Mouse (Mus musculus): ENCODE measurements at regions not wholly inside any gene's neighbourhood (a gene's known extent, or its start where the extent isn't known, plus 50 kb on each side); places are given as distances from the start of the nearest gene placed in this dataset.

DNA sequence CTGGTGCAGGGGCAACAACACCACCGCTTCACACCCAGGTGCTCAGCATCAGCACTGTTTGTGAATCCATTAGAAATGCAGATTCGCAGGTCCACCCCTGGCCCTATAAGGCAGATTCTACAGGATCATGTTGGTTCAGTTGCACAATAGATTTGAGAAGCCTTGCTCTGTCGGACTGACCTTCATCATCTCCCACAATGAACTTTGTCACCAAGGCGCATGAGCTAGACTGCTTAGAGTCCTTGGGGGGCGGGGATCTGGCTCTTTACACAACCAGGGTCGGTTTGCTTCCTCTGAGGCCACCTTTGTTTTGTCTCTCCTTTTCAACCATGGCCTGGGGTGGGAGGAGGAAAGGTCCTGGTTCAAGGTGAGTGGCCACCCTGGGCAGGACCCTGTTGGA is 209.7 kb downstream of the Igsf11 start:
- DNase-seq (ENCODE audit: low spot score in 2 of 2): no peak

DNA sequence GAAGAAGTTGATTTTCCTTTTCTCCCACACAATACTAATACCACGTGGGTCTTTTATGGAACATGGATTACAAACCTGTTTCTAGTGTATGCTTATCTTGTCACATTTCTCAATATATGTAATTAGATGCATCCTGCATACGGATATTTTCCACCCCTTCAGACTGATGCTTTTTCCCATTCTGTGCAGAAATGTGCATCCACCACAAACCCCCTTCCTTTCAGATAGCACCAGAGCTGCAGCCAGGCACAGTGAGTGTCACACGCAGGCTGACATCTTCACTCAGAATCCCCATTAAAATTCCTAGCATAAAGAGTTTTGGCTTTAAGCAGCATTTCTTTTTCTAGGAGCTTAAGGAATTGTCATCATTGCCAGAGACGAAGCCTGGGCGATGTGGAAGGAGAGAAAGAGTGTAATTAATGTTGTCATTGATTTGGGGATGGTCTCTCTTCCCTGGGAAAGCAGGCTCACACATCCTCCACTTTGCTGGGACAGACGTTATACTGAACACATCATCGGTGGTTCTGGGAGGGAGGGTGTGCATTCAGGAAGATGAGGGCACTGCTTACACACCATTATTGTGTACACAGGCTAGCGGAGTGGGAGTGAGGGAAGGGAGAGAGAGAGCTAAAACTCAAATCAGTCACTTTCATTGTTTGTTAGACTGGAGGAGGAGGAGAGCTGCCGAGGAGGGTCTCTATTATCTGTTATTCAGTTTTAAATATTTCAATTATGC is 211.1 kb downstream of the Igsf11 start:
- DNase-seq (ENCODE audit: low spot score in 2 of 2): no peak

DNA sequence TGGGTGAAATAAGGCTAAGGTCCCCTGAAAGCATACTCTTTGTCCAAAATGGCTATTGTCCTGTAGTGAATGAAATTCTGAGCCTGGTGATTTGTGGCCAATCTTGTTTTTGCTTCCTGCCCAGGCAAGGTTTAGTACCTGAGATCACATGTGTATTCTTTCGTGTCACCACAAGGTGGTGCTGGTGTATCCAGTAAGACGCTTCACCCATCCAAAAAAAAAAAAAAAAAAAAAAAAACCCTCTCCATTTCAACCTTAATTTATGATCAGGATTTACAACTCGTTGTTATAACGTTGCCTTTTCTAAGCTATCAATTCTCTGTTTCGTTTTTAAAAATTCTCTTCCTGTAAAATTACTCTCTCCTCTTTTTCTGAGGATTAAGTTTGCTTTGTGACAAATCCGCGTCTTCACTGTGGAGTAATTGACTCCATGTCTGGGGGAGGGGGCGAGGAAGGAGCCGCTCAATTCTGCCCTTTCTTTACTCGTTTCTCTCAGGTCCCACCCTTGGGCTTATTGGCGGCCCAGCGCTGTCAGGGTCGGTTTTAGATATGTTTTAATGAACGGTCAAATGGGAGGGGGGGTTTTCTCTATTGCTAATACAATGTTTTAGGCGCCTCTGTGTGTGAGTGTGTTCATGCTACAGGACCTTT is 217.0 kb downstream of the Igsf11 start:
- no peak for DNase-seq (ENCODE audit: low spot score in 2 of 2)

DNA sequence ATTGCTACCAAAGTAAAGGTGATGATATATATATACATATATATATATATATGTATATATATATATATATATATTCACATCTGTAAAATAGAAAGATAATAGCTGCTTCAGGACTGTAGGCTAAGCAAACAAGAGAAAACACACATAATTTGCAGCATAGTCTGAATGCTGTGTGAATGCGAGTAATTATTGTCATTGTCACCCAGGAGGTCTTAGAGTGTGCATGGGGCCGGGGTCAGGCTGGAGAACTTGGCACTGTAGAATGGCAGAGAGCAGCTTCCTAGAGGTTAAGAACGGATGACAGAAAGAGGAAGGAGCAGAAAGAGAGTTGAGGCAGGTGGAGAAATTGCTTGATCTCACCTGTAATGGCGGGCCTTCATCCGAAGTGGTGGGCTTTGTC is 217.6 kb downstream of the Igsf11 start:
- no peak for DNase-seq (ENCODE audit: low spot score in 2 of 2)

DNA sequence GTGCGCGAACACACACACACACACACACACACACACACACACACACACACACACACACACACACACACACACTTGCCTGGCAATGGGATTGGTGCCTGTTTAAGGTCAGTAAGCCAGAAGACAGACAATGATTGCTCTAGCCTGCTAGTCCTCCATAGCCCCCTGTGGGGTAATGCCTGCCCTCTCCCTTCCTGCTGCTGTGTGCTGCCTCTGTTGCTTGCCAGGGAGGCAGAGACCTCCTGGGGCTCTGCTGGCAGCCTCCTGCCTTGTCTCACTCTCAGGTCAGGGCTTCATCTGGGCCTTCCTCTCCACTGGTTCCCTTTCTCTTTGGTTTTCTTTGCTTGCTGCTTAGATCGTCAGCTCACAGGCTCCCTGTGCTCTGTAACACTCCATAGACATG is 225.6 kb downstream of the Igsf11 start:
- no peak for DNase-seq (ENCODE audit: low spot score in 2 of 2)

DNA sequence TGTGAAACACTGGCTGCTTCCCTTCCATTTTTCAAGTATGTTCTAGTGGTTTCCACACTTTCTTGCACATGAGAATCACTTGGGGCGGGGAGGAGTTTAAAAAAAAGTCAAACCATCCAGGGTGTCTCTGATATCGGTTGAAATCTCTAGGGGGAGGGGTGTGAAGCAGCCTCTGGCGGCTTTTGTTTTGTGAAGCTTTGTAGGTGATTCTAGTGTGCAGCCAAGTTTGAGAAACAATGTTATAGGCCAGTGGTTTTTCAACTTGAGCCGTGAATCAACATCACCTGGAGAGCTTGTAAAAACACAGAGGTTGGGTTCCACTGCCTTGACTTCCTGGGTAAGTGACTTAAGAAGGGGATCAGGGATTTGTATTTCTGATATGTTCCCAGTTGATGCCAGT is 227.3 kb downstream of the Igsf11 start:
- no peak for DNase-seq (ENCODE audit: low spot score in 2 of 2)

DNA sequence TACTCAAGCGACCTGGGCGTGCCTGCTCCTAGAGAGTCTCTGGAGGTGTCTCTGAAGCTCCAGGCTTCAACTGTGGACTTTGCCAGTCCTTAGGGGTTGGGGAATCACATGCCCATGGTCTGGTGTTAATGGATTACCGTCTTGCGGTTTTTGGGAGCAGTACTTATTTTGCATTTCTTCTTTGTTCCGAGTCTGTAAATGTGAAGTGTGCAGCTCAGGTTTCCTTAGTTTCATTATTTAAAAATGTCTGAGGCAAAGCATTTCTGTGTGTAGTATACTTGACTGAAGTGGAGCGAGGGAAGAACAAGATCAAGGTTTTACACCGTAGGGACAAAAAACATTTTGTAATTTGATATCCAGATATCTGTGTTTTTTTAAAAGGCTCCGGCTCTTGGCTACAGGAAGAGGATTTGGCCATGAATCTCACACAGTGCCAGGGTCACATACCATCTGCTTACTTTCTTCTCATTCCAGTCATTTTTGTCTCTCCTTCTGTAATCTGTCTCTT is 231.0 kb downstream of the Igsf11 start:
- no peak for DNase-seq (ENCODE audit: low spot score in 2 of 2)

DNA sequence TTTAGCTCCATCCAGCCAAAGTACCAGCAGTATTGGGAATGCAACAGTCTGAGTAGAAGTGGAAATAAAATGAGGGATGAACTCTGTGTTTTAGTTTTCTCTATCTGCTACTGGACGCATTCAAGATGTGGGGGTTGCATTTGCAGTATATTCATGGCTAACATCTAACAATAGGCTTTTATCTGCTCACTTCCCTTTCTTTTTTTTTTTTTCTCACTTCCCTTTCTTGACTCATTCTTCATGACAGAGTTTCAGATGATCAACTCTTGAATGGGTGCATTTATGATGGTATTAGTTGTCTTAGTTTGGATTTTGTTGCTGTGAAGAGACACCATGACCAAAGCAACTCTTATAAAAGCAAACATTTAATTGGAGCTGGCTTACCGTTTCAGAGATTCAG is 240.0 kb downstream of the Igsf11 start:
- no peak for DNase-seq (ENCODE audit: low spot score in 2 of 2)

DNA sequence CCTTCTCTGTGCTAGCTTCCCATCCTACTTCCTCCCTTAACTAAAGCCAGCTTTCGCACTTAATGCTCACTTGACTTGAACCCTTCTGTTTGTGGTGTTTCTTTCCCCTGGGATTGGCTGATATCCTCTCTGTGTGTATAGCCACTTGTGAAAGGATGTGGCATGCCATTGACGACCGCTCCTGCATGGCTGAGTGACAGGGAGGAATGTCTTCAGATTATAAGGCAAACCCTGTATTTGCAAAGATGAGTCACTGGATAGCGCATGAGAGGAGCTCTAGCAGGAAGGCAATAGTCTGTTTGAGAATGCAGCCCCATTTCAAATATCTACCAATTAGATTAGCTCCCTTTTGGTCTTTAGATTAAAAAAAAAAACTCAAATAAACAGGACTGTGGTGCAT is 243.3 kb downstream of the Igsf11 start:
- DNase-seq (ENCODE audit: low spot score in 2 of 2): no peak

DNA sequence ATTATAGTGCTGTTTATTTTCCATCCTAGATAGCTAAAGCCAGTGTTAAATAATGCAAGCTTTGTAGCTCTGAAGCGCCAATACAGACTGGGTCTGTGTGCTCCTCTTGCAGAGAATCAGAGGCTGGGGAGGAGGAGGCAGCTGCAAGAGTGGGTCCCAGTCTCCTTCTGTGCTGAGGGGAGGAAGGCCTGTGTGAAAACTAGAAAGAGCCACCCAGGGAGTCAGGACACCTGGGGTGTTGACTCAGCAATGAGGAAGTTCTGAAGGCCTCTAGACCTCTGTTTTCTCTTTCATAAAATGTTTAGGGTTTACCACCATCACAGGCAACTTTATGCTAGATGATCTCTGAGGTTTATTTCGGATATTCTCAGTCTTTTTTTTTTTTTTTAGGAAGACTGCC is 254.7 kb downstream of the Igsf11 start:
- no peak for DNase-seq (ENCODE audit: low spot score in 2 of 2)

DNA sequence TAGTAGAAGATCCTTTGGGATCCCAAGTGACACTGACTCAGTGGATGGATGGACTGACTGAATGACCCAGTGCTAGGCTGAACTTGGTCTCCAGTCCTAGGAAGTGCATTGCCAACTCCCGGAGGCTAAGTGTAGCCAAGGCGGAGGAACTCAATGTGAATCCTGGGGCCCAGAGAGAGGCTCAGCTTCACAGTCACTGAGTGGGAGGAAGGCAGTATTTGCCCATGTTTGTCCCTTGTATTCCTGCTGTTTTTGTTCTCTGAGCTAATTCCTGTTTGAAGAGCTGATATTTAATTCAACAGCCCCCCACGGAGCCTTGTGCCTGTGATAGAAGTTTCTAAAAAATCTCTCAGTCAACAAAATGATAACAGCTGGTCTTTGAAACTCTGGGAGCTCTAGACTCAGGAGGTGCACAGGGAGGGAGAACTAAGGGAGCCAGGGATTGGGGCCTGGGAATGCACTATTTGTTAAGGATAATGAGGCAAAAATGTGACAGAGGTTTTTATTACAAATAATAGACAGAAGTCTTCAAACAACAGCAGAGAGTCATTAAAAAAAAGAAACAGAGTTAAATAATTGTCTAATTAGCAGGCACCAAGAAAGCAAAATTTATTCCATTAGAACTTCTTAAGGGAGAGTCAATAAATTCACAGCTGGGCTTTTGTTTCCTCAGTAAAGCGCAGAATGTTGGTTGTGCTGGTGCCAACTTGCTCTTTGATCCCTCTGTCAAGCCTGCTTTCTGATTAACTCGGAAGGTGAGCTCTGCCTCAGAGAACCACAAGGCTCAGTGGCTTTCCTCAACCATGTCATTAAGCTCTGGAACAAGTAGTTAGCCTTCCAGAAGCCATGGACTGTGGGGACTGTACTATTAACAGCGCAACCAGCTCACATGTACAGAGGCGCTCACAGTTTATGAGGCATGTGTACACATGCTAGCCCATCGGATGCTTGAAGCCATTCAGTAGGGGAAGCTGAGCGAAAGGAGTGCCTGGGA is 259.2 kb downstream of the Igsf11 start:
- DNase-seq (ENCODE audit: low spot score in 2 of 2): no peak

DNA sequence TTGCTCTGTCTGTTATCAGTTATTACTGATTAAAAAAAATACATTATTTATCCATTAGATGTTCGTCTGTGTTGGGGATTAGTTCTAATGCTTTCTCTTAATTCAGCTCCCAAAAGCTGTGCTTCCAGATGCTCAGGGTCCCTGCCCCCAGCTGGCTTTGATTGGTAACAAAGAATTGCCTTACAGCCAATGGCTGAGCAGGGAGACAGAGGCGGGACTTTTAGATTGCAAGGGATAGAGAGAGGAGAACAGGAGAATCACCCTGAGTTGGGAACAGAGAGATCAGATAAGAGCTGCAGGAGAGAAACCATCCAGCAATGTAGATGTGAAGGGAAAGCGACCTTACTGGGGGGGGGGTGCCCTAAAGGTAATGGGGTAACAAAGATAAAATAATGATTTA is 266.4 kb downstream of the Igsf11 start:
- no peak for DNase-seq (ENCODE audit: low spot score in 2 of 2)

DNA sequence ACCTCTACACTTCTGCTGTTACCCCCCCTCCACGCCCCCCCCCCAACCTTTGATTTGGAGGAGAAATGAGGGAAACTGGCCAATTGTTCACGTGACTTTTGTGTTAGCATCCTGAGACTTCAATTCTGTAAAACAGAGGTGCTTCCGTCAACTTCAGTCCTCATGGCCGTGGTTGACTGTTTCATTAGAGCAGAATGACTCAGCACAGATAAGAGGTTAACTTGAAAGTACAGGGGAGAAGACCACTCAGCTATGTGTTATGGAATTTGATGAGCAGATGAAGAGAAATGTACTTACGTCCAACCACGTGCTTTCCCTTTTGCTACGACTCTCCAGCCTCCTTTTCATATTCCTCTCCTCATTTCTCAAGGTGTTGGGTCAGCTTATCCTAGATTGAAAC is 267.3 kb downstream of the Igsf11 start:
- DNase-seq (ENCODE audit: low spot score in 2 of 2): no peak

DNA sequence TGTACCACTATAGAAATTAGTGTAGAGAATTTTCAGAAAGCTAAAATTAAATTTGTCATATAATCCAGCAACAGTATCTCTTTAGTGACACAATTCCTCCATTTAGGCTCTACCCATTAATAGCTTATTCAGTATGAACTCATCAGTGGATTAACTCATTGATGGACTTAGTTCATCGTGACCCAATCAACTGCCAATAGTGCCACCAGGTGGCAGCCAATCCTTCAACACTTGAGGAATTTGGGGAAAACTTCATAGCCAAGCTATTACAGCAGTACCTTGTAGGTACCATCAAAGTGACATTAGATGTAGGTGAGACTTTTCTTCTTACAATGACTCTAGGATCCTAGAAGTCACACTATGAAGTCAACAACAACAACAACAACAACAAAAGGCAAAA is 270.2 kb downstream of the Igsf11 start:
- DNase-seq (ENCODE audit: low spot score in 2 of 2): no peak

DNA sequence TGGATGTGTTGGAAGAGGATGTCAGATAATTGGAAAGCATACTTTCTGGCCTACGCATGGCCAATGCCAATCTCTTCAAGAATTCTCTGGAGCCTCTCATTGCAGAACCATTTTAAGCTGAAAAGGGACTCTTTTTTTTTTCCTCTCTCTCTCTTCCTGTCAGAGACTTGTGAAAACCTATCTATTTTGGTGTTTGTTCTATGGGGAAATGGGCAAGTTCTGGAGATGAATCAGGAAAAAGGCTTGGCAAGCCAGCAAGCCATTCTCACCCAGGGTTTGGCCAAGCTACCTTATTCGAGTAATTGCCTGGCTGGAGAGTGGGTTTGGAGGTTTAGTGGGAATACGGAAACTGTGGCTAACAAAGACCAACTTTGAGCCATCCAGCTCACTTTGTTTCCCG is 299.4 kb downstream of the Igsf11 start:
- no peak for DNase-seq (ENCODE audit: low spot score in 2 of 2)

DNA sequence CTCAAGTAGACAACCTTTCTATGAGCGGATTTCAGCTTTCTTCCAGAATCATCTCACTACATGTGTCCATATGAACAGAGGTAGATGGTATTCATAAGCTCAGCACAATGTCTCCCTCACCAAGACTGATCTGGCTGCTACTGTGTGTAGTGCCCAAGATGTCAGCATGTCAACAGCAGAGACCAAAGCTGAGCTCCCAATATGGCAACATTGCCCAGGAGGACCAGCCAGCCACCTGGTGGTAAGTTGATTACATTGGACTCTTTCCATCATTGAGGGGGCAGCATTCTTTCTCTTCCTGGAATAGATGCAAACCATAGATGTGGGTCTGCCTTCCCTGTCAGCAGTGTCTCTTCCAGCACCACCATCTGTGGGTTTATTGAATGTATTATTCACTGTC is 303.0 kb downstream of the Igsf11 start:
- no peak for DNase-seq (ENCODE audit: low spot score in 2 of 2)

DNA sequence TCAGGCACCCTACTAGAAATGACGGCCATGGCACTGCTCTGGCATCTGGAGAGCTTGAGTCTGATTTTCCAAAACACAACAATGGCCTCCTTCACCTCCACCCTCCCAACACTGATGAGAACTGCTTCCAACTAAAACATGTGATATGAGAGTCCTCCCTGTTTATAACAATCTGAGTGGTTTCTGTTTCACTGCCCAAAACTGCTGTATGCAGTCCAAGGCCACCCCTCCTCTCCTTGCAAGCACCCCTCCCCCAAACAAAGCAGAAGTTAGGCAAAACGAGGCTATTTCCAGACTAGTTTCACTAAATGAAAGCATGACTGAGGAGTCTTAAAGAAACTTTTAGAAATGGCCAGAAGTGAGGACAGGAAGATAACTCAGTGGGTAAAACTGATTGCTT is 304.4 kb downstream of the Igsf11 start:
- no peak for DNase-seq (ENCODE audit: low spot score in 2 of 2)

DNA sequence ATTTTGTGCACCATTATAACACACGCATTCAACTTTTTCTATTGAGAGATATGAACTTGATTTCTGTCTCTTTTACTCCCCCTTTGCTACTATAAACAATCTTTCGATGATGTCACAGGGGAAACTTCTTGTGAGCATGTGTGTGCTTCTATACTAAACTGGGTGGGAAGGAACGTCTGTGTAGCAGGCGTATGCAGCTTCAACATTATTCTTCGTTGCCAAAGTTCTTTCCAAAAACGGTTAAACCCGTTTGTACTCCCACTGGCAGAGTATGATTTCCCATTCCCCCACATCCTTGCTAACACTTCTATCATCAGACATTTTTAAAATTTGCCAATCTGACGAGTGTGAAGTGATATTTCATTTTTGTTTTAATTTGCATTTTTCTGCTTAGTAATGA is 331.1 kb downstream of the Igsf11 start:
- DNase-seq (ENCODE audit: low spot score in 2 of 2): no peak

DNA sequence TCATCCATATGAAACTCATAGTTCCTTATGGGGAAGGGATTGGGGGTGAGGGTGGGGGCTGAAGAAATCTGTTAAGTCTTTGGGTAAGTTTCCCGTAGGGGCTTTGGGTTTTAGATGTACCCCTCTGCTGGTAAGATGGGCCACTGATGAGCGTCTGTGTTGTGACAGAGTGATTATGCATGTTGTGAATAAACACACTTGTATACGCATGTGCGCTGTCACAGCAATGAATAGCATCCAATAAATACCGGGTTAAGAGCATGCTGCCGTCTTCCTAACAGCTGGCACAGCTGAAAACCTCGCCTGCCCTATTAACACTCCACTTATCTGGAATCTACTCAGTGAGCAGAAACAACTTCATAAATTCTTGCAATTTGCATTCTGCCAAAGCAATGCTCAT is 337.0 kb downstream of the Igsf11 start:
- DNase-seq (ENCODE audit: low spot score in 2 of 2): no peak

DNA sequence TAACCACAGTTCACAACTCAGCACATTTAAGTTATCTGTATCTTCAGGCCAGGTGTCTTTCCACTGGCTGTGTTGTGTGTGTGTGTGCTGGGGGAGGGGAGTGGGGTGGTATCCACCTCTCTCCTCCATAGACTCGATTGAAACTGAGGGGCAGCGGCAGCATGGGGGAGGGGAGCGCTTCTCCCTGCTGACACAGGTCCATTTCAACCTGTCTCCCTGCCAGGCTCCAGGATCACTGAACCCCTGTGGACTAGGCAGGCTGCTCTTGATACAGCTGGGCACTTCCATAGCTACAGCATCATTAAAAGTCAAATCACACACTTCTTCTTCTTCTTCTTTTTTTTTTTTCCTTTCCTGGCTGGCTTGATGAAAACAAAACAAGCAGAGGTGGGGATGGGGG is 338.0 kb downstream of the Igsf11 start:
- no peak for DNase-seq (ENCODE audit: low spot score in 2 of 2)

DNA sequence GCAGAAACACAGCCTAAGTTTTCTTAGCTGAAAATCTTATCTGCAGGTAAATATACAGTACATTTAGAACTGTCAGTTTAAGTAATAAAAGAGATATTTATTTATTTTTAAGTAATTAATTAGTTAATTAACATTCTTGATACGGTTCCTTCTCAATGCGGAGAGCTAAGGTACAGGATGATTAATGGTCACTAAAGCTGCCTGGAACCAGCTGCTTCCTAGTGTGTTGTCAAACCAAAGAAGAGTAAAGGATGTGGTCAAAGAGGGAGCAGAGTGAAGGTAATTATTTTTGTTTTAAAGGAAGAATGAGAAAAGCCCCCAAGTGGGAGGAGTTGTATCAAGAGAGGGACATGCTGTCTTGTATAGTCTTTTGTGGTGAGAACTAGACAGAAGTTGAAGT is 341.8 kb downstream of the Igsf11 start:
- no peak for DNase-seq (ENCODE audit: low spot score in 2 of 2)

DNA sequence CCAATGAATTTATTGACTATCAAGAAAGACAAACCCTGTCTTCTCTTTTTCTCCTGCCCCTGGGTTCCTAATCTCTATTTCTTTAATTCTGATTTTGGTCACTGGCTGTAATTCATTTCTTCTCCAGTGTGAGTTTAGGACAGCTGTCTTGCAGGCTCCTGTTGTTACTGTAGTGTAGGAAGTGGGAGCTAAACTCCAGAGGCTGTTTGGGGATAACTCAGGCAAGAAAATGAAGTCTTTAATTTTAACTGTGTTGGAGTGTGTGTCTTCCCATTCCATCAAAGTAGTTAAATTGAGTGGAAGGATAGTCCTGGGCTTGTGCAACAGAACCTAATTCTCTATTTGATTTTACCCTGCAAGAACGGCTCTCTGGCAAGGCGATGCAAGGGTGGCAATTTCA is 381.0 kb downstream of the Igsf11 start:
- DNase-seq (ENCODE audit: low spot score in 2 of 2): no peak
